Mouse (Mus musculus) thymus, adult 2 months (tissue): ENCODE results near the gene Ldlrad3.

Experiments used
- CTCF ChIP-seq: fragments of 200-500 bp; IDR thresholded peaks from 2 replicates; pipeline ENCODE4 v1.5.1; 2012; ENCODE audit warnings: mild to moderate bottlenecking, control low read depth, low read length, moderate library complexity, borderline replicate concordance; ENCODE audit not compliant: control insufficient read depth, poor library complexity, insufficient read depth; ENCODE audit errors: extremely low read depth
- POLR2A ChIP-seq: fragments of 200-500 bp; IDR thresholded peaks from 2 replicates; pipeline ENCODE4 v1.6.1; 2012; ENCODE audit warnings: mild to moderate bottlenecking, low read length, control low read depth, moderate library complexity; ENCODE audit not compliant: control insufficient read depth, poor library complexity, insufficient read depth; ENCODE audit errors: extremely low read depth

DNA sequence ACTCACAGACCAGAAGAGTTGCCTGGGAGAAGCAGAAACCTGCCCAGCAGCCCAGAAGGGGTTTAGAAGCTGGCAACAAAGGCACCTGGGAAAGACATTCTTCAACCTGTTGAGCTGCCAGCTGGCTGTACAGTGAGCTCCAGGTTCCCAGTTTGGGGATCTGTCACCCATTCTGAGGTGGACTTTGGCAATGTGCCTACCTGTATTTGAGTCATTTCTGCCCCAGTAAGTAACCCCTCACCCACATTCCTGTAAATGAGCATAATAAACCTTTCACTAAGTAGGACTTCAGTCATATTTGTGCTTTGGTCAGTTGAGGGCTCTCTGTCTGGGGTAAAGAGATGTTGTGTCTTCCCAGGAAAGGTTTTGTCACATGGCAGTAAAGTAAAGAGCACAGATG is 4.8 kb upstream of the Ldlrad3 start:
- TF ChIP-seq POLR2A (no peak), CTCF (no peak)
